Mouse (Mus musculus) heart, postnatal 14 days (tissue): ENCODE measurements around the gene Mlycd. TPM values are rescaled to one million over a fixed set of nuclear protein-coding genes. Genes with fewer than 3 reads are reported as not detected.

Experiments
- DNase-seq, 2 experiments: peaks; one replicate each; pipeline ENCODE4 v3.0.0; 2021 to 2022
- intact Hi-C: fragments of 180-260 bp; cut with DNase I; formaldehyde crosslinking; loops from one replicate; pipeline ENCODE4 v1.15.1; 2025
- total RNA-seq, 2 experiments: library from RNA; stranded (reverse); gene quantifications; 2 replicates each; pipeline ENCODE4 v1.2.3; 2021

Gene Mlycd
- total RNA-seq, 2 experiments from 2014 or later: 102 to 110 TPM

GRCm38 (mm10) chr8:119449627-119450026 is 54.9 kb downstream of the Mlycd start:
- no peak for DNase-seq
- intact Hi-C loops: loop anchor here (10.0 kb wide), 1 partner anchor 335 kb away; no protein-coding TSS in a partner anchor

- DNase-seq: no peak
- intact Hi-C loops: no loop called here
Observed at GRCm38 (mm10) chr8:119451131-119451530, 56.5 kb downstream of the Mlycd start.

- no peak for DNase-seq
- intact Hi-C loops: no loop called here
Observed at GRCm38 (mm10) chr8:119452919-119453318, 58.2 kb downstream of the Mlycd start.

GRCm38 (mm10) chr8:119456045-119456444 is 61.4 kb downstream of the Mlycd start:
- no peak for DNase-seq
- intact Hi-C loops: no loop called here

- peak; percentile 25 to 53 for DNase-seq
- intact Hi-C loops: no loop called here
Observed at GRCm38 (mm10) chr8:119459724-119460123, 65.0 kb downstream of the Mlycd start.

Other genes with a start within 250 kb of the Mlycd start
- gene Hsbp1, start 50.4 kb upstream of the Mlycd start, total RNA-seq: 100 to 1,000 TPM; 159 to 166 TPM
- 1 to 10 TPM; 1.3 to 2.5 TPM for gene Osgin1, start 39.2 kb downstream of the Mlycd start, total RNA-seq
- gene Necab2, start 51.8 kb downstream of the Mlycd start, total RNA-seq: not detected
- not detected for gene Slc38a8, start 106.8 kb downstream of the Mlycd start, total RNA-seq
- 10 to 100 TPM; 54.0 to 54.7 TPM for gene Mbtps1, start 163.9 kb downstream of the Mlycd start, total RNA-seq
- 10 to 100 TPM; 17.9 to 20.7 TPM for gene Hsdl1, start 180.3 kb downstream of the Mlycd start, total RNA-seq
- gene Dnaaf1, start 180.4 kb downstream of the Mlycd start, total RNA-seq: under 1 TPM in 1 of 2 experiments, not detected in 1; 0.12 TPM
- 1 to 10 TPM; 4.0 to 4.2 TPM for gene Taf1c, start 210.3 kb downstream of the Mlycd start, total RNA-seq
- not detected for gene Adad2, start 217.9 kb downstream of the Mlycd start, total RNA-seq
- gene Kcng4, start 240.8 kb downstream of the Mlycd start, total RNA-seq: under 1 TPM; 0.10 to 0.33 TPM